Mouse (Mus musculus) heart, postnatal 25 days (tissue): ENCODE data around the gene Slc38a2. TPM values are rescaled to one million over a fixed set of nuclear protein-coding genes. Genes with fewer than 3 reads are reported as not detected.

Experiments
- DNase-seq: peaks from one replicate; pipeline ENCODE4 v3.0.0; 2022; ENCODE audit warnings: low spot score
- intact Hi-C: fragments of 180-260 bp; cut with DNase I; formaldehyde crosslinking; loops from one replicate; pipeline ENCODE4 v1.15.1; 2025
- total RNA-seq, 2 experiments: library from RNA; stranded (reverse); gene quantifications; 2 replicates each; pipeline ENCODE4 v1.2.3; 2021

Slc38a2 gene
- total RNA-seq, 2 experiments from 2014 or later: 230 to 253 TPM

GRCm38 (mm10) chr15:96640291-96640985 lies 59.1 kb downstream of the Slc38a2 start:
- intact Hi-C loops: no loop called here
- DNase-seq: no peak

DNA sequence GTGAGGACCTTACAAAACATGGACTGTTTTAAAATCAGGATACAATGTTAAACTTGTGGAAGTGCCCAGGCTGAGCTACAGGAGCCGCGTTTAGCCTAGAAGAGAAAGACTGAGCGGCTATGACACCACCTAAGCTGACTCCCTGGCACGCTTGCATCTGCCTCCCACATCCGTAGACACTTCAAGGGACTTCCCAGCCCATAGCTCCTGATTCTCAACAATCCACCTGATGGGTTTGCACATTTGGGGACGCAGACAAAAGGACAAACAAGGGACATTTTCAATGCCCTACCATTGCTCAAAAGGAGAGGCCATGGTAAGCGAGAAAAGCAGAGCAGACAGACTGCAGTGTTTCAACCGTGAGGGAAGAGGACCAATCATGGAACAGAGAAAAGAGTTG lies 59.9 kb downstream of the Slc38a2 start:
- no peak for DNase-seq
- intact Hi-C loops: no loop called here

DNA sequence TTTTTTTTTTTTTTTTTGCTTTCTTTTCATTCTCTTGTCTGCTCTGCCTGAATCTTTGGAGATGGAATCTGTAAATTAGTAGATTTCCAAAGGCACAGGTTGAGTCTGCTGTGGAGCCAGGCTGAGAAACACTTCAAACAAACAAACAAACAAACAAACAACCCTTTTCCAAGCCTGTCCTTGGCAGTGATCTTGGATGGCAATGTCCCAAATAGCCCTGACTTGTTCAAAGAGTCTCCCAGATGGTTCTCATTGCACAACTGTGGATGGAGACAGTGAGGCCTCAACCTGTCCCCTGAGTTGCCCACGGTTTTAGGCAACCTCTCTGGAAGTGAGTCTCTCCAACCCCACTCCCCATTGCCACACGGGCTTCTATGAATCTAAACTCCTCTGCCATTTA lies 60.9 kb downstream of the Slc38a2 start:
- no peak for DNase-seq
- intact Hi-C loops: no loop called here

DNA sequence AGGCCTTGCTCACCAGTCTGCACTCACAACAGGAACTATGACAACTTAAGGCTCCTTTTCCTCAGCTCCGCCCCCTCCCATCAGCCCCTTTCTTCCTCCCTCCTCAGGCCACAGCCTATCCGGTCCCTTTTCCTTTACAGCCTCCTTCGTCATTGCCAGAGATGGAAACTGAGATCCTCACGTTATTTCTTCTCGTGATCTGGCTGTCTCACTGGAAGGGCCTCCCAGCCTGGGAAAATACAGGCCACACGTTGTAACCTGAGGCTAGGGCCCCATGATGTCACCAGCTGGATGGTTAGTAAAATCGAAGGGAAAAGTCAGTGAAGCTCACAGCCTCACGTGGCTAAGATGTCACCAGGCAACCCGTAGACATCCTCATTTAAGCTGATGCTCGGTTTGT lies 61.4 kb downstream of the Slc38a2 start:
- no peak for DNase-seq
- intact Hi-C loops: no loop called here

Other genes with a start within 250 kb of the Slc38a2 start
- 10 to 100 TPM; 39.8 to 47.1 TPM for gene Scaf11, start 238.9 kb downstream of the Slc38a2 start, total RNA-seq
- gene Slc38a1, start 56.8 kb downstream of the Slc38a2 start, total RNA-seq: 10 to 100 TPM; 17.0 to 21.2 TPM